Mouse (Mus musculus) spleen, adult 2 months (tissue): ENCODE results near the gene Gpr107. TPM values are rescaled to one million over a fixed set of nuclear protein-coding genes. Genes with fewer than 3 reads are reported as not detected.

ENCODE experiments used
- DNase-seq, 2 experiments: peaks; one replicate each; pipeline versions ENCODE4 v3.0.0 to v3.0.0-alpha.2; 2012 to 2021; ENCODE audit warnings: low spot score in 2 of 2, low read depth in 1 of 2
- H3K27ac ChIP-seq: fragments of 200-500 bp; 2 replicates; pipeline ENCODE4 v1.5.1; 2012; ENCODE audit warnings: low read length, inconsistent platforms; ENCODE audit not compliant: insufficient read depth
- H3K27me3 ChIP-seq: fragments of 200-500 bp; 2 replicates; pipeline ENCODE4 v1.6.1; 2012; ENCODE audit warnings: mild to moderate bottlenecking, moderate library complexity, low read length, inconsistent platforms; ENCODE audit not compliant: control insufficient read depth, insufficient read depth
- H3K36me3 ChIP-seq: fragments of 200-500 bp; 2 replicates; pipeline ENCODE4 v1.6.1; 2012; ENCODE audit warnings: mild to moderate bottlenecking, low read length, inconsistent platforms; ENCODE audit not compliant: control insufficient read depth, insufficient read depth
- H3K4me1 ChIP-seq: fragments of 200-500 bp; 2 replicates; pipeline ENCODE4 v1.6.1; 2011; ENCODE audit warnings: inconsistent platforms; ENCODE audit not compliant: control insufficient read depth, insufficient read depth, insufficient read length
- H3K4me3 ChIP-seq: fragments of 200-500 bp; 2 replicates; pipeline ENCODE4 v1.5.1; 2011; ENCODE audit warnings: mild to moderate bottlenecking, inconsistent platforms; ENCODE audit not compliant: insufficient read depth, insufficient read length; ENCODE audit errors: extremely low read depth
- CTCF ChIP-seq: fragments of 200-500 bp; IDR thresholded peaks from 2 replicates; pipeline ENCODE4 v1.5.1; 2011; ENCODE audit warnings: mild to moderate bottlenecking, inconsistent platforms; ENCODE audit not compliant: insufficient read depth, insufficient read length, insufficient replicate concordance; ENCODE audit errors: extremely low read depth
- POLR2A ChIP-seq: fragments of 200-500 bp; IDR thresholded peaks from 2 replicates; pipeline ENCODE4 v1.6.1; 2011; ENCODE audit warnings: low read depth, low read length, inconsistent platforms
- WGBS: fragments of 180-500 bp; shearing (Covaris S2); methylation state at CpG from one replicate; pipeline ENCODE4 v1.1.7; 2018; 5-methylcytosine and 5-hydroxymethylcytosine counted together
- polyA plus RNA-seq: library from polyadenylated mRNA; depleted of rRNA; stranded (reverse); fragments of >200 nt; gene quantifications from 2 replicates; pipeline ENCODE4 v1.2.3, GENCODE M21; 2012

Gpr107 gene
- polyA plus RNA-seq, 1 experiment: 15.0 TPM

GRCm38 (mm10) chr2:31239203-31239696 lies 87.1 kb downstream of the Gpr107 start:
- DNase-seq: peak; percentile 42 to 80
- peak overlapping the region; percentile 53 for H3K27ac ChIP-seq

GRCm38 (mm10) chr2:31239833-31240232 lies 87.7 kb downstream of the Gpr107 start:
- no peak for TF ChIP-seq CTCF
- TF ChIP-seq POLR2A: no peak
- WGBS: 84% methylated on average over 6 of the region's 6 CpGs
- Histone ChIP-seq H3K27ac (no peak overlapping the region), H3K4me3 (no peak overlapping the region), H3K36me3 (no peaks in the 10 kb centered on the region), H3K4me1 (peaks cover 4% of the 10 kb centered on the region; the same call in 1 of the 2 replicates), H3K27me3 (no peaks in the 10 kb centered on the region)
- no peak for DNase-seq

More at GRCm38 (mm10) chr2:31239203-31239696, 87.1 kb downstream of the Gpr107 start:
- WGBS: 4% methylated on average over 23 of the region's 23 CpGs
- peaks cover 4% of the 10 kb centered on the region; the same call in 1 of the 2 replicates for H3K4me1 ChIP-seq
- TF ChIP-seq CTCF: no peak
- TF ChIP-seq POLR2A: 0 out of 2 replicates have a peak, but pooled peaks have one; percentile 24
- no peaks in the 10 kb centered on the region for H3K36me3 ChIP-seq
- H3K27me3 ChIP-seq: no peaks in the 10 kb centered on the region
- H3K4me3 ChIP-seq: peak overlapping the region; percentile 24; the same call in 1 of the 2 replicates

- DNase-seq: no peak
- Histone ChIP-seq H3K36me3 (no peaks in the 10 kb centered on the region), H3K4me1 (peaks cover 15% of the 10 kb centered on the region), H3K27ac (no peak overlapping the region), H3K27me3 (peaks cover 14% of the 10 kb centered on the region), H3K4me3 (no peak overlapping the region)
- 48% methylated on average over 7 of the region's 7 CpGs for WGBS
- TF ChIP-seq CTCF (no peak), POLR2A (no peak)
Measured at GRCm38 (mm10) chr2:31241639-31242038, 89.5 kb downstream of the Gpr107 start.

GRCm38 (mm10) chr2:31244216-31244615 lies 92.1 kb downstream of the Gpr107 start:
- no peak for DNase-seq
- no peaks in the 10 kb centered on the region for H3K36me3 ChIP-seq
- 81% methylated on average over 8 of the region's 8 CpGs for WGBS
- peaks cover 14% of the 10 kb centered on the region for H3K27me3 ChIP-seq
- H3K4me3 ChIP-seq: no peak overlapping the region
- TF ChIP-seq CTCF: no peak
- no peak for TF ChIP-seq POLR2A
- H3K4me1 ChIP-seq: peaks cover 13% of the 10 kb centered on the region
- H3K27ac ChIP-seq: no peak overlapping the region

- Histone ChIP-seq H3K36me3 (no peaks in the 10 kb centered on the region), H3K27ac (no peak overlapping the region), H3K27me3 (peaks cover 14% of the 10 kb centered on the region), H3K4me1 (peaks cover 13% of the 10 kb centered on the region), H3K4me3 (no peak overlapping the region)
- TF ChIP-seq CTCF (no peak), POLR2A (no peak)
- 64% methylated on average over 5 of the region's 5 CpGs for WGBS
- no peak for DNase-seq
Measured at GRCm38 (mm10) chr2:31245051-31245450, 92.9 kb downstream of the Gpr107 start.

GRCm38 (mm10) chr2:31245491-31246141 lies 93.5 kb downstream of the Gpr107 start, which contains the start of gene Ncs1:
Ncs1 (plus strand) TSS chr2:31245823.
- Histone ChIP-seq H3K4me1 (peaks cover 13% of the 10 kb centered on the region), H3K36me3 (no peaks in the 10 kb centered on the region), H3K27ac (no peak within 1 kb of the TSS), H3K27me3 (peaks cover 14% of the 10 kb centered on the region), H3K4me3 (peak within 1 kb of the TSS; percentile 55)
- 2% methylated on average over 73 of the region's 89 CpGs for WGBS
- TF ChIP-seq POLR2A: no peak; the same call in 1 of the 2 replicates
- TF ChIP-seq CTCF: no peak
- peak in 1 of 2 experiments; percentile 19 for DNase-seq

GRCm38 (mm10) chr2:31246251-31246971 lies 94.3 kb downstream of the Gpr107 start:
- Histone ChIP-seq H3K36me3 (no peaks in the 10 kb centered on the region), H3K27ac (no peak overlapping the region), H3K4me3 (peak overlapping the region; percentile 55; the same call in 1 of the 2 replicates), H3K4me1 (peaks cover 13% of the 10 kb centered on the region), H3K27me3 (peaks cover 14% of the 10 kb centered on the region)
- no peak for TF ChIP-seq POLR2A
- no peak for TF ChIP-seq CTCF
- DNase-seq: no peak
- 3% methylated on average over 41 of the region's 41 CpGs for whole genome bisulfite sequencing
